Mouse (Mus musculus): Measurements from ENCODE around the gene C5ar1. TPM values are rescaled to one million over a fixed set of nuclear protein-coding genes. Genes with fewer than 3 reads are reported as not detected.

Gene C5ar1
- polyA plus RNA-seq, 1 experiment from 2014 or later, result 0.76 TPM

DNA sequence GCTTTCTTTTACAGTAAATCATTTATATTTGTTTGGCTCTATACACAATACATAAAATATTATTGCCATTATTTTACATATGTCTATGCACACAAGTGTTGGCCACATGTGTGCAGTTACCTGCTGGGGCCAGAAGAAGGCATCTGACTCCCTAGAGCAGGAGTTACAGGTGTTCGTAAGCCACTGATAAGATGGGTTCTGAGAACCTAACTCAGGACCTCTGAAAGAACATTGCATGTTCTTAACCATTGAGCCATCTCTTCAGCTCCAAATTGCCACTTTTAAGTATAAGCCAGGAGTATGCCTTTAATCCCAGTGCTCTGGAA lies 18.4 kb downstream of the C5ar1 start:
- Histone ChIP-seq H3K27ac (no peak overlapping the region), H3K36me3 (no peaks in the 10 kb centered on the region), H3K27me3 (ENCODE audit: low read depth, poor library complexity, severe bottlenecking) (no peaks in the 10 kb centered on the region), H3K4me1 (no peaks in the 10 kb centered on the region), H3K4me3 (no peak overlapping the region), H3K9me3 (replicated peaks) (no peaks in the 10 kb centered on the region)
- 91% methylated on average over 1 of the region's 1 CpGs for WGBS
- DNase-seq (ENCODE audit: low spot score), result no peak

- no peak overlapping the region for H3K27ac ChIP-seq
- H3K4me1 ChIP-seq, result no peaks in the 10 kb centered on the region
- no peak for DNase-seq (ENCODE audit: low spot score)
- H3K36me3 ChIP-seq, result no peaks in the 10 kb centered on the region
- 79% methylated on average over 7 of the region's 7 CpGs for WGBS
- H3K4me3 ChIP-seq, result no peak overlapping the region
- no peaks in the 10 kb centered on the region for H3K27me3 ChIP-seq (ENCODE audit: low read depth, poor library complexity, severe bottlenecking)
- H3K9me3 ChIP-seq (replicated peaks), result no peaks in the 10 kb centered on the region
Measured at GRCm38 (mm10) chr7:16240281-16240977, 18.9 kb downstream of the C5ar1 start.

DNA sequence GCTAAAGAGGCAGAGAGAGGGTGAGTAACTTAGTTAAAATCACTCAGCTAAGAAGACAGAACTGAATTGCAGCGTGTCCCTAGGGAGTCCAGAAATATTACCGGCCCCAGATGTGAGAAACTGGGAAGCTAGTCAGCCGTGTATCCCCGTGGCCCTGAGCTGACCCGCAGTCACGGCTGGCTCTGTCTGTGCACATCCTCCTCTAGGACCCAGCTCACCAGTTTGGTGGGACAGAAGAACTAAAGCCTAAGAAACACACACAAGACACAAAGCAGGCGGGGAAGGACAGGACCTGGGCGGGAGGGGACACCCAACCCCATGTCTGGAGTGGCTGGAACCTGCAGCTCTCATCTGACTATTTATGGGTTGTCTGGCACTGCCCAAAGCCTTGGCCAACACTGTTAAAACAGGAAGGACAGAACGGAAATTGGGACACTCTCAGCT lies 19.8 kb downstream of the C5ar1 start:
- Histone ChIP-seq H3K27ac (no peak overlapping the region), H3K36me3 (no peaks in the 10 kb centered on the region), H3K4me1 (no peaks in the 10 kb centered on the region), H3K4me3 (no peak overlapping the region), H3K9me3 (replicated peaks) (no peaks in the 10 kb centered on the region), H3K27me3 (ENCODE audit: low read depth, poor library complexity, severe bottlenecking) (no peaks in the 10 kb centered on the region)
- DNase-seq (ENCODE audit: low spot score), result no peak
- 68% methylated on average over 9 of the region's 9 CpGs for WGBS

- Histone ChIP-seq H3K9me3 (replicated peaks) (no peaks in the 10 kb centered on the region), H3K4me3 (0 out of 2 replicates have a peak overlapping the region, but pooled peaks have one; percentile 4), H3K36me3 (no peaks in the 10 kb centered on the region; the same call in 1 of the 2 replicates), H3K4me1 (peaks cover 25% of the 10 kb centered on the region), H3K27me3 (ENCODE audit: low read depth, poor library complexity, severe bottlenecking) (no peaks in the 10 kb centered on the region), H3K27ac (peak overlapping the region; percentile 66)
- peak; percentile 68 for DNase-seq (ENCODE audit: low spot score)
- WGBS, result 39% methylated on average over 5 of the region's 5 CpGs
Measured at GRCm38 (mm10) chr7:16229869-16230268, 29.5 kb downstream of the C5ar1 start.

DNA sequence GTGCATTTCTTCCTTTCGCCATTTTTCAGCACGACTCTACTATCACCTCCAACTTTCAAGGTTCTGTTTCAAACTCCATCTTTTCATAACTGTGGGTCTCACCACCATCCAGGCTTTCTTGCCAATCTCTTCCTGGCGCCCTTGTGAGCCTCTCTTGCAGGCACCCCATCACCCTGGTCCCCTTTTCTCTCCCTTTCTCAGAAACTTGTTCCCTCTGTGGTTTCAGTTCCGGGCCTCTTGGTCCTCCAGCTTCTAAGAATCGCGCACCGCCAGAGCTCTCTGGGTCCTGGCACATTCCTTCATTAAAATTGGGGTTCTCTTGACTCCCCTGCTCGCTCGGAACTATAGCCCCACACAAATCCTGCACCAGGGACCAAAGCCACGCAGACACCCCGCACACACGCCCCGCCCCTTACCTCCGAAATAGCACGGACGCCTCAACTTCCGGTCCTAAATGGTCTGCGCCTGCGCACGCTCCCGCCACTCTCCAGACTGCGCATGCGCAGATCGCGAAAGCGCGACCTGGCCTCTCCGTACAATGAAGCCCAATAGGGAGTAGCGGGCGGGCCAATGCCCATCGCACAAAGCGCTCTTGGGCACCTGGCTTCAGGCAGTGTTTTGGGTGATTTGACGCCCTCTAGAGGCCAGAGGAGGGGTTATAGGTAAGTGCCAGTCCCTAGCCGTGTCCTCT lies 37.6 kb downstream of the C5ar1 start, which contains the start of gene Dhx34:
Gene Dhx34, minus strand, starts transcription at position 456 of the 691 bp plus-strand sequence.
- Histone ChIP-seq H3K4me3 (peak within 1 kb of the TSS; percentile 78), H3K36me3 (peaks cover 25% of the 10 kb centered on the region), H3K9me3 (replicated peaks) (no peaks in the 10 kb centered on the region), H3K27me3 (ENCODE audit: low read depth, poor library complexity, severe bottlenecking) (no peaks in the 10 kb centered on the region), H3K27ac (peak within 1 kb of the TSS; percentile 94), H3K4me1 (peaks cover 10% of the 10 kb centered on the region)
- WGBS, result 2% methylated on average over 34 of the region's 34 CpGs
- DNase-seq (ENCODE audit: low spot score), result peak; percentile 99

DNA sequence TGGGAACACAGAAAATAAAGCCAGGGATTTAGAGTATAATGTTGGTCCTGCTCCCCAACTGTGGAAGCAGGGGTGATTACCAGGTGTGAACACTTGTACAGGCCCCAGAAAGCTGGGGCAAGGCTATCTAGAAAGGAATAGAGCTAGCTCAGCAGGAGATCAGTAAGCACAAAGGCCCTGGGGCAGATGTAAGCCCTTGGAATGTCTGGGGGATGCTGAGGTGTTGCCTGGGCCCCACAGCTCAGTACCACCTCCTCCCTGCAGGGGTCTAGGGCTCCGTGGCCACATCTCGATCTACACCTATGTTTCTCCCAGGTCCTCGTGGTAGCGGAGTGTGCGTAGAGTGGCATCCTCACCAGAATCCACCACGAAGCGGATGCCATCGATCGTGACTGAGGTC lies 45.4 kb downstream of the C5ar1 start:
- H3K27me3 ChIP-seq (ENCODE audit: low read depth, poor library complexity, severe bottlenecking), result no peaks in the 10 kb centered on the region
- no peaks in the 10 kb centered on the region for H3K9me3 ChIP-seq (replicated peaks)
- H3K4me3 ChIP-seq, result no peak overlapping the region
- peaks cover 98% of the 10 kb centered on the region for H3K36me3 ChIP-seq
- no peak overlapping the region for H3K27ac ChIP-seq
- 96% methylated on average over 9 of the region's 9 CpGs for WGBS
- no peaks in the 10 kb centered on the region for H3K4me1 ChIP-seq
- DNase-seq (ENCODE audit: low spot score), result no peak

- 91% methylated on average over 6 of the region's 6 CpGs for WGBS
- no peak for DNase-seq (ENCODE audit: low spot score)
- Histone ChIP-seq H3K27ac (no peak overlapping the region), H3K4me3 (no peak overlapping the region), H3K27me3 (ENCODE audit: low read depth, poor library complexity, severe bottlenecking) (no peaks in the 10 kb centered on the region), H3K4me1 (no peaks in the 10 kb centered on the region), H3K9me3 (replicated peaks) (no peaks in the 10 kb centered on the region), H3K36me3 (peaks cover 98% of the 10 kb centered on the region)
Measured at GRCm38 (mm10) chr7:16213196-16213595, 46.1 kb downstream of the C5ar1 start.

GRCm38 (mm10) chr7:16210862-16211365 lies 48.4 kb downstream of the C5ar1 start:
- no peak overlapping the region for H3K27ac ChIP-seq
- H3K9me3 ChIP-seq (replicated peaks), result no peaks in the 10 kb centered on the region
- 70% methylated on average over 12 of the region's 12 CpGs for WGBS
- DNase-seq (ENCODE audit: low spot score), result no peak
- H3K36me3 ChIP-seq, result peaks cover 94% of the 10 kb centered on the region
- H3K4me3 ChIP-seq, result no peak overlapping the region
- H3K4me1 ChIP-seq, result no peaks in the 10 kb centered on the region
- no peaks in the 10 kb centered on the region for H3K27me3 ChIP-seq (ENCODE audit: low read depth, poor library complexity, severe bottlenecking)

DNA sequence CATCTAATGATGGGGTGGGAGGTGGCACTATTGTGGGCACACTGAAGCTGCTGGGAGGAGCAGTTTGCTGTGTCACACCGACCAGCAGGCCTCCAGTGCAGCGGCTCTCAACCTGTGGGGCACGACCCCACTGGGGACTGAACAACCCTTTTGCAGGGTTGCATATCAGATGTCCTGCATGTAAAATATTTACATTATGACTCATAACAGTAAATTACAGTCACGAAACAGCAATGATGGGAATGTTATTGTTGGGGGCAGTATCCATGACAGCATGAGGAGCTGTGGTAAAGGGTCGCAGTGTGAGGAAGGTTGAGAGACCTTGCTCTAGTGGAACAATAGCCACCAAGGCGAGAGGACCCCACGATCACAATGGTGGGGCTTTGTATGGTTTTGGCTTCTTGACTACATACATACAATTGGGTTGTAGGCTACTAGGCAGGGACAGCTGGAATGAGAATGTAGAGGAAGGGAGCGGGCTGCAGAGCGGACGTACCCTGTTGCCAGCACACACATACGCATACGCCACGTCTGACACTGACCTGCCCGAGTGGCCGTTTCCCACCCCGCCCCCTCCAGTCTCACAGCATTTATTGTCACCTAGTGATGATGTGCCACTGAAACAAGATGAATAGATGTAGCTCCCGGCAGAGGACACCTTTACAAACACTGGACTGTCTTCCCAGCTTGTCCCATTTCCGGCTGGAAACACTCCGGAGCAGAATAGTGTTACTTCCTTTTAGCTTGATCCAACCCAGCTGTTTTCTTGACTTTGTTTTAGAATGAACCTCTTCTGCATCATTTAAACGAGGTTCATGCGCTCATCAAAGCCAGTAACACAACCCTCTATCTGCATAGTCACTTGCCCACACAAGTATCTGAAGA lies 50.3 kb downstream of the C5ar1 start:
- H3K36me3 ChIP-seq, result peaks cover 94% of the 10 kb centered on the region
- H3K27me3 ChIP-seq (ENCODE audit: low read depth, poor library complexity, severe bottlenecking), result no peaks in the 10 kb centered on the region
- no peak overlapping the region for H3K27ac ChIP-seq
- DNase-seq (ENCODE audit: low spot score), result no peak
- 90% methylated on average over 21 of the region's 21 CpGs for WGBS
- no peak overlapping the region for H3K4me3 ChIP-seq
- no peaks in the 10 kb centered on the region for H3K9me3 ChIP-seq (replicated peaks)
- H3K4me1 ChIP-seq, result no peaks in the 10 kb centered on the region

- Histone ChIP-seq H3K36me3 (peaks cover 94% of the 10 kb centered on the region), H3K27ac (no peak overlapping the region), H3K4me1 (no peaks in the 10 kb centered on the region), H3K27me3 (ENCODE audit: low read depth, poor library complexity, severe bottlenecking) (no peaks in the 10 kb centered on the region), H3K9me3 (replicated peaks) (no peaks in the 10 kb centered on the region), H3K4me3 (no peak overlapping the region)
- DNase-seq (ENCODE audit: low spot score), result no peak
- WGBS, result 87% methylated on average over 10 of the region's 10 CpGs
Measured at GRCm38 (mm10) chr7:16207496-16207895, 51.8 kb downstream of the C5ar1 start.

GRCm38 (mm10) chr7:16207076-16207475 lies 52.3 kb downstream of the C5ar1 start:
- Histone ChIP-seq H3K36me3 (peaks cover 96% of the 10 kb centered on the region), H3K4me1 (no peaks in the 10 kb centered on the region), H3K4me3 (no peak overlapping the region), H3K9me3 (replicated peaks) (no peaks in the 10 kb centered on the region), H3K27ac (no peak overlapping the region), H3K27me3 (ENCODE audit: low read depth, poor library complexity, severe bottlenecking) (no peaks in the 10 kb centered on the region)
- WGBS, result 86% methylated on average over 7 of the region's 7 CpGs
- no peak for DNase-seq (ENCODE audit: low spot score)

DNA sequence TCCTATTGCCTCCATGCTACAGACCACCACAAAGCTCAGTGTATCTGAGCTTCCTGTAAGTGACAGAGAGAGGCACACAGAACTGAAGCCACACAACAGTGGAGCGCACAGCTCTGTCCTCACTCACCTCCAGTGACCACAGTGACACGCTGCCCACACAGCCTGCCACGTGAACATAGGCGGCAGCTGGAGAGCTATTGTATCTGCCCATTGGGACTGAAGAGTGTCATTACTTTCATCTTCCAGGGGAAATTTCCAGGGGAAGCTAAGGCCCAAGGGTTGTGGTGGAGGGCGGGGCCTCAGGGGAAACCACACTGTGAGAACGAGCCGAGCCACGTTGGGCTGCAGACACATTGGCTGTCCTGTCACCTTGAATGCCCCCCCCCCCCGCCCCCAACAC lies 54.5 kb downstream of the C5ar1 start:
- H3K4me1 ChIP-seq, result no peaks in the 10 kb centered on the region
- no peaks in the 10 kb centered on the region for H3K27me3 ChIP-seq (ENCODE audit: low read depth, poor library complexity, severe bottlenecking)
- no peaks in the 10 kb centered on the region for H3K9me3 ChIP-seq (replicated peaks)
- no peak overlapping the region for H3K27ac ChIP-seq
- DNase-seq (ENCODE audit: low spot score), result no peak
- 90% methylated on average over 9 of the region's 9 CpGs for WGBS
- H3K4me3 ChIP-seq, result no peak overlapping the region
- H3K36me3 ChIP-seq, result peaks cover 95% of the 10 kb centered on the region

All from limb, embryonic 10.5 days (tissue).